Mouse (Mus musculus): ENCODE results near the gene Cryge.
A peak's percentile ranks its signal among the peaks of the same experiment; 100 is the strongest.

The Cryge gene

DNA sequence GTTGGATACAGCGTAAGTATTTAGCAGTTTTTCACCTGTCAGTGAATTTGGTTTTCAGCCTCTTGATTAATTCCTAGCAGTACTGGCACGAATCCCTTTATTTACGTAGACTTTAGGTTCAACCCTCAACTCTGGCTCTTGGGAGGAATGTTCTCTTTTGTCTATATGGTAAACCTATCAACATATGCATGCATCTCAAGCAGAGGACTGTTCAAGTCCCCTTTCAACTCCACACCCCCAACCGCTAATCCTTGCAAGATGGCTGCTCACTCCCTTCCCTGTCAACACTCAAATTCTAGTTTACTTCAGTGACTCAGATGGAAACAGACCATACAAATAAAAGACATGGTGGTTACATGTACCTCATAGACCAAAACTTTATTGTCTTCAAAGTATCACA, 38.2 kb downstream of the Cryge start:
- no peak for DNase-seq (ENCODE audit: low read depth, low spot score)

DNA sequence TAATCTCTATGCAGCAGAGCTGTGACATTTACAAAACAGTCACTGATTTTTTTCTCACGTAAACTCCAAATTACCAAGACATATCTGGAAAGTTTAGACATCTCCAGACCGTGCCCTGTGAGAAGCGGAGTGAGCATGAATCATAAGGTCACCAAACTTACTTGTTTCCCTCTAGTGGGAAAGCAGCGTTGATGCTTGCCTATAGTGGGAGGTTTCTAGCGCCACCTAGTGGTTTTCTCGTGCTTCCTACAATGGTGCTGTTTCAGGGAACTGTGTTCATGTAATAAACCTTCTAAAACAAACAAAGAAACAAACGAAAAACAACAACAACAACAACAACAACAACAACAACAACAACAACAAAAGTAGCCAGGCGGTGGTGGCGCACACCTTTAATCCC, 40.8 kb downstream of the Cryge start:
- DNase-seq (ENCODE audit: low read depth, low spot score) = peak; percentile 47

GRCm38 (mm10) chr1:65005575-65005974, 45.4 kb downstream of the Cryge start:
- no peak for DNase-seq (ENCODE audit: low read depth, low spot score)

DNA sequence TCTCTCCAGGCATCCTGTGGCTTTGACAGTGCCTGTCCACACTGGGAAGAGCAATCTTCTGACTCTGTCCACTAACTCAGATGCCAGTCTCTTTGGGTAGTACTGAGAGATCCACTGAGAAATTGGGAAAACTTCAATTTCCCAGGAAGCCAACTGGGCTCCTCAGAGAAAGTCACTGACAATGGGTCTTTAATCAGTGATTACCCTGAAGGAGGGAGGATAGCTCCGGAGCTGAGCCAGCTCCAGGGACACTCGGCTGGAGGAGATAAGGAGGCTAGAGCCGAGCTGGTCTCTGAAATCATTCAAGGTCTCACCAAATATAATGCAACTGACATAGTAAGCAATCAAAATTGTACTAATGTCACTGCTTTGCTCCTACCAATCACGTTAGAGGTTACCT, 46.4 kb downstream of the Cryge start:
- no peak for DNase-seq (ENCODE audit: low read depth, low spot score)

Measured in c-Kit-negative CD71-positive TER-119-positive erythroid progenitor cells, embryonic 14.5 days (primary cell).